Mouse (Mus musculus) induced T-regulatory cell, adult 2 months (primary cell): ENCODE measurements around the gene Csn1s2a.
"Not testable (repeated sequence)": the region's sequence is repeated elsewhere in the genome, so short reads cannot be mapped to it uniquely, and the experiment has no call there.

ENCODE experiments used
- DNase-seq: peaks from one replicate; pipeline ENCODE4 v3.0.0-alpha.2; 2012; ENCODE audit warnings: low read depth

Gene Csn1s2a

GRCm38 (mm10) chr5:87774267-87774666 lies at the start of gene Csn1s2a:
TSS of gene Csn1s2a (plus strand) at chr5:87774567.
- DNase-seq: no peak

GRCm38 (mm10) chr5:87734821-87735220 lies 39.5 kb upstream of the Csn1s2a start:
- DNase-seq: no peak

- DNase-seq: no peak
Measured at GRCm38 (mm10) chr5:87753471-87753870, 20.9 kb upstream of the Csn1s2a start.

GRCm38 (mm10) chr5:87764546-87764945 lies 9.8 kb upstream of the Csn1s2a start:
- DNase-seq: no peak

GRCm38 (mm10) chr5:87772151-87772550 lies 2.2 kb upstream of the Csn1s2a start:
- not testable (repeated sequence) for DNase-seq

- DNase-seq: no peak
Measured at GRCm38 (mm10) chr5:87782731-87783130, 8.4 kb downstream of the Csn1s2a start.

- no peak for DNase-seq
Measured at GRCm38 (mm10) chr5:87807782-87808181, 33.4 kb downstream of the Csn1s2a start, which contains the start of gene Csn1s2b. TSS of gene Csn1s2b (plus strand) at chr5:87808082.

- DNase-seq: no peak
Measured at GRCm38 (mm10) chr5:87809253-87809652, 34.9 kb downstream of the Csn1s2a start.

GRCm38 (mm10) chr5:87825386-87825785 lies 51.0 kb downstream of the Csn1s2a start, which contains the start of gene Prr27:
TSS of gene Prr27 (plus strand) at chr5:87825686.
- no peak for DNase-seq
